Mouse (Mus musculus) liver (tissue): ENCODE data around the gene Vmn1r23.
"Not testable (repeated sequence)": the region's sequence is repeated elsewhere in the genome, so short reads cannot be mapped to it uniquely, and the experiment has no call there.

Experiments used
- DNase-seq: peaks from one replicate; pipeline ENCODE4 v3.0.0-alpha.2; 2020; ENCODE audit warnings: mixed read lengths

The Vmn1r23 gene

DNA sequence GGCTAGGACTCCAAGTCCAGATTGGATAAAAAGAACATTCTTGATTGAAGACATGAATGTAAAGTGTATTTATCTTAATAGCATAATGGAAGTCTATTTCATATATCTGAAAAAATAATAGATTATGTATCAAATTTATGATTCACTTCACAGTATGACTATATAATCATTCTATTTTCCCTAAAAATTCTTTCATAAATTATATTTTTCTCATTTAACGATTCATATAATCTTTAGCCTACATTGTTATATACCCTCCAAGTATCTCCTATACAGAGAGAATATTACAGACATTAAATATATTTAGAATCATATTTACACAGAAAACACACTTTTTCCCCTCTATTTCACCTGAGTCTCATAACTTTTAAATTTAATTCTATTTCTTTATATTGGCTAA is at the start of gene Vmn1r23:
TSS of gene Vmn1r23 (minus strand) at position 101 of the 400 bp plus-strand sequence.
- DNase-seq: no peak

DNA sequence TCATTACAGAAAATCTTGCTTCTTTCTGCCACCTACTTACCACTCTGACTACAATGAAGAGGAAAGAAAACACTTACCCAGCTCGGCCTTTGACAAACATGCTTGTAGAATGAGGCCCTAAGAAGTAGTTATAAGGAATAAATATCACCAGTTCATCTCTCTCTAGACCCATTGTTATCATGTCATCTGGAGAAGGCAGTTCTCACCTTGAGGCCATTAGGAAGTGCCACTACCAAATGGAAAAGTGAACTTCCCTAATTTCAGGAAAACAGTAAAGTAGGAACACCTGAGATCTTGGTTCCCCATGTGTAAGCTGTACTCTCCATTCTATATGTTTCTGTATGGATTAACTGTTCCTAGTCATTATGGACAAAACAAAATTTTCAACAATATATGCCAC is 34.8 kb upstream of the Vmn1r23 start, which contains the start of gene Vmn1r24:
TSS of gene Vmn1r24 (minus strand) at position 101 of the 400 bp plus-strand sequence.
- DNase-seq: not testable (repeated sequence)

DNA sequence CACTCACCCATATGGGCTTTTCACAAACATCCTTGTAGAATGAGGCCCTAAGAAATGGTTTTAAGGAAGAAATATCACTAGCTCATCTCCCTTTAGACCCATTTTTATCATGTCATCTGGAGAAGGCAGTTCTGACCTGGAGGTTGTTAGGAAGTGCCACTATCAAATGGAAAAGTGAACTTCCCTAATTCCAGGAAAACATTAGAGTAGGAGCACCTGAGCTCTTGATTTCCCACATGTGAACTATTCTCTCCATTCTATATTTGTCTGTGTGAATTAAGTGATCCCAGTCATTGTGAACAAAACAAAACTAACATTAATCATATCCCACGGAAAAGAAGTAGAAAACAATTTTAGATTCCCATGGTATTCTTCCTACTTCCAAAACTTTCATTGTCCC is 18.7 kb downstream of the Vmn1r23 start, which contains the start of gene Vmn1r22:
TSS of gene Vmn1r22 (minus strand) at position 101 of the 400 bp plus-strand sequence.
- no peak for DNase-seq
